Mouse (Mus musculus) intestine, embryonic 15.5 days (tissue): ENCODE results near the gene Tspan4. TPM values are rescaled to one million over a fixed set of nuclear protein-coding genes. Genes with fewer than 3 reads are reported as not detected.

Experiments
- ATAC-seq: fragments of 200-750 bp; cut with Nextera tagmentation; 2 replicates; pipeline ENCODE4 v1.8.0; 2017; ENCODE audit warnings: moderate TSS enrichment, moderate library complexity
- H3K27ac ChIP-seq: fragments of 300-500 bp; sonication (generic); 2 replicates; pipeline ENCODE4 v1.5.1; 2015; ENCODE audit warnings: mild to moderate bottlenecking, inconsistent platforms
- H3K27me3 ChIP-seq: fragments of 300-500 bp; sonication (generic); replicated peaks from 2 replicates; pipeline ENCODE4 v1.6.1; 2015; ENCODE audit warnings: inconsistent platforms
- H3K36me3 ChIP-seq: fragments of 300-500 bp; sonication (generic); 2 replicates; pipeline ENCODE4 v1.6.1; 2015; ENCODE audit warnings: inconsistent platforms
- H3K4me1 ChIP-seq: fragments of 300-500 bp; sonication (generic); replicated peaks from 2 replicates; pipeline ENCODE4 v1.6.1; 2015; ENCODE audit warnings: inconsistent platforms
- H3K4me2 ChIP-seq: fragments of 300-500 bp; sonication (generic); replicated peaks from 2 replicates; pipeline ENCODE4 v1.6.1; 2015; ENCODE audit warnings: mild to moderate bottlenecking, inconsistent platforms
- H3K4me3 ChIP-seq: fragments of 300-500 bp; sonication (generic); replicated peaks from 2 replicates; pipeline ENCODE4 v1.5.1; 2015; ENCODE audit warnings: inconsistent platforms
- H3K9ac ChIP-seq: fragments of 300-500 bp; sonication (generic); 2 replicates; pipeline ENCODE4 v1.6.1; 2015; ENCODE audit warnings: inconsistent platforms
- H3K9me3 ChIP-seq: fragments of 300-500 bp; sonication (generic); 2 replicates; pipeline ENCODE4 v1.6.1; 2016; ENCODE audit warnings: inconsistent platforms
- WGBS: fragments of 180-500 bp; shearing (Covaris S2); methylation state at CpG from one replicate; pipeline ENCODE4 v1.1.7; 2015; 5-methylcytosine and 5-hydroxymethylcytosine counted together
- polyA plus RNA-seq: library from polyadenylated mRNA; unstranded; fragments of >200 nt; fragmentation: Nextera tagmentation; extraction: Ambion mirVana; gene quantifications from 2 replicates; pipeline ENCODE4 v1.2.1, GENCODE M21; 2015

Gene Tspan4
- polyA plus RNA-seq, 1 experiment from 2014 or later: 60.7 TPM

- Histone ChIP-seq H3K4me2 (no peak overlapping the region), H3K36me3 (peaks cover 8% of the 10 kb centered on the region), H3K9ac (peak overlapping the region; percentile 21; the same call in 1 of the 2 replicates), H3K9me3 (no peaks in the 10 kb centered on the region), H3K4me3 (no peak overlapping the region), H3K27me3 (peaks cover 47% of the 10 kb centered on the region), H3K4me1 (peaks cover 58% of the 10 kb centered on the region), H3K27ac (no peak overlapping the region)
- ATAC-seq: no peak
- 34% methylated on average over 10 of the region's 10 CpGs for WGBS
Measured at GRCm38 (mm10) chr7:141465388-141466044, 9.5 kb upstream of the Tspan4 start.

- Histone ChIP-seq H3K27me3 (peaks cover 44% of the 10 kb centered on the region), H3K4me2 (no peak overlapping the region), H3K4me1 (peaks cover 54% of the 10 kb centered on the region), H3K9me3 (no peaks in the 10 kb centered on the region), H3K36me3 (peaks cover 13% of the 10 kb centered on the region), H3K9ac (no peak overlapping the region), H3K27ac (no peak overlapping the region), H3K4me3 (no peak overlapping the region)
- no peak for ATAC-seq
- WGBS: 83% methylated on average over 7 of the region's 7 CpGs
Measured at GRCm38 (mm10) chr7:141466045-141466394, 9.0 kb upstream of the Tspan4 start.

GRCm38 (mm10) chr7:141466607-141467148 is 8.4 kb upstream of the Tspan4 start:
- H3K4me1 ChIP-seq: peaks cover 48% of the 10 kb centered on the region
- H3K27me3 ChIP-seq: peaks cover 38% of the 10 kb centered on the region
- H3K4me3 ChIP-seq: peak overlapping the region; percentile 82
- WGBS: 65% methylated on average over 10 of the region's 10 CpGs
- no peaks in the 10 kb centered on the region for H3K9me3 ChIP-seq
- peak overlapping the region; percentile 86 for H3K4me2 ChIP-seq
- H3K27ac ChIP-seq: peak overlapping the region; percentile 59; the same call in 1 of the 2 replicates
- ATAC-seq: no peak
- peaks cover 19% of the 10 kb centered on the region for H3K36me3 ChIP-seq
- H3K9ac ChIP-seq: peak overlapping the region; percentile 82; the same call in 1 of the 2 replicates

GRCm38 (mm10) chr7:141467230-141468030 is 7.6 kb upstream of the Tspan4 start, which contains the start of gene Cd151:
Gene Cd151, plus strand, starts transcription at chr7:141467392.
- peaks cover 30% of the 10 kb centered on the region for H3K27me3 ChIP-seq
- peak; percentile 88 for ATAC-seq
- peak within 1 kb of the TSS; percentile 82 for H3K4me3 ChIP-seq
- peak within 1 kb of the TSS; percentile 86 for H3K4me2 ChIP-seq
- no peaks in the 10 kb centered on the region for H3K9me3 ChIP-seq
- peaks cover 19% of the 10 kb centered on the region for H3K36me3 ChIP-seq
- peaks cover 42% of the 10 kb centered on the region for H3K4me1 ChIP-seq
- H3K27ac ChIP-seq: peak within 1 kb of the TSS; percentile 89
- WGBS: 2% methylated on average over 52 of the region's 52 CpGs
- H3K9ac ChIP-seq: peak within 1 kb of the TSS; percentile 82

GRCm38 (mm10) chr7:141468164-141468521 is 6.9 kb upstream of the Tspan4 start:
- peaks cover 42% of the 10 kb centered on the region for H3K4me1 ChIP-seq
- H3K4me2 ChIP-seq: peak overlapping the region; percentile 86
- 11% methylated on average over 5 of the region's 5 CpGs for WGBS
- peak overlapping the region; percentile 82 for H3K4me3 ChIP-seq
- H3K27ac ChIP-seq: peak overlapping the region; percentile 89
- peaks cover 24% of the 10 kb centered on the region for H3K27me3 ChIP-seq
- H3K9ac ChIP-seq: peak overlapping the region; percentile 82
- no peaks in the 10 kb centered on the region for H3K9me3 ChIP-seq
- peak; percentile 27 for ATAC-seq
- peaks cover 22% of the 10 kb centered on the region for H3K36me3 ChIP-seq

GRCm38 (mm10) chr7:141468522-141469211 is 6.4 kb upstream of the Tspan4 start:
- Histone ChIP-seq H3K27me3 (peaks cover 18% of the 10 kb centered on the region), H3K9ac (peak overlapping the region; percentile 82), H3K27ac (peak overlapping the region; percentile 89), H3K9me3 (no peaks in the 10 kb centered on the region), H3K4me1 (peaks cover 47% of the 10 kb centered on the region), H3K4me3 (peak overlapping the region; percentile 82), H3K36me3 (peaks cover 22% of the 10 kb centered on the region), H3K4me2 (peak overlapping the region; percentile 86)
- peak; percentile 74 for ATAC-seq
- 3% methylated on average over 8 of the region's 8 CpGs for WGBS

GRCm38 (mm10) chr7:141469352-141469751 is 5.7 kb upstream of the Tspan4 start:
- peak overlapping the region; percentile 89 for H3K27ac ChIP-seq
- ATAC-seq: no peak
- peak overlapping the region; percentile 86 for H3K4me2 ChIP-seq
- no peaks in the 10 kb centered on the region for H3K9me3 ChIP-seq
- H3K27me3 ChIP-seq: peaks cover 12% of the 10 kb centered on the region
- H3K4me3 ChIP-seq: peak overlapping the region; percentile 82; the same call in 1 of the 2 replicates
- H3K36me3 ChIP-seq: peaks cover 22% of the 10 kb centered on the region
- H3K9ac ChIP-seq: peak overlapping the region; percentile 82
- H3K4me1 ChIP-seq: peaks cover 51% of the 10 kb centered on the region
- 85% methylated on average over 6 of the region's 6 CpGs for WGBS

- no peaks in the 10 kb centered on the region for H3K9me3 ChIP-seq
- H3K9ac ChIP-seq: peak overlapping the region; percentile 82; the same call in 1 of the 2 replicates
- H3K4me3 ChIP-seq: no peak overlapping the region
- WGBS: 90% methylated on average over 18 of the region's 18 CpGs
- 0 out of 2 replicates have a peak overlapping the region, but pooled peaks have one; percentile 86 for H3K4me2 ChIP-seq
- H3K27ac ChIP-seq: no peak overlapping the region
- H3K36me3 ChIP-seq: peaks cover 22% of the 10 kb centered on the region
- ATAC-seq: no peak
- peaks cover 46% of the 10 kb centered on the region for H3K4me1 ChIP-seq
- peaks cover 4% of the 10 kb centered on the region; the same call in 1 of the 2 replicates for H3K27me3 ChIP-seq
Measured at GRCm38 (mm10) chr7:141469901-141470636, 5.0 kb upstream of the Tspan4 start.

GRCm38 (mm10) chr7:141470637-141470944 is 4.4 kb upstream of the Tspan4 start:
- H3K4me3 ChIP-seq: no peak overlapping the region
- peaks cover 22% of the 10 kb centered on the region for H3K36me3 ChIP-seq
- H3K27ac ChIP-seq: no peak overlapping the region
- H3K4me1 ChIP-seq: peaks cover 43% of the 10 kb centered on the region
- H3K9ac ChIP-seq: no peak overlapping the region
- H3K9me3 ChIP-seq: no peaks in the 10 kb centered on the region
- WGBS: 98% methylated on average over 10 of the region's 10 CpGs
- H3K27me3 ChIP-seq: 0 out of 2 replicates have a peak, but pooled peaks cover 4% of the 10 kb centered on the region
- H3K4me2 ChIP-seq: no peak overlapping the region
- no peak for ATAC-seq

- Histone ChIP-seq H3K4me3 (no peak overlapping the region), H3K4me1 (peaks cover 49% of the 10 kb centered on the region), H3K9me3 (no peaks in the 10 kb centered on the region), H3K27ac (no peak overlapping the region), H3K36me3 (peaks cover 22% of the 10 kb centered on the region), H3K9ac (no peak overlapping the region), H3K27me3 (0 out of 2 replicates have a peak, but pooled peaks cover 4% of the 10 kb centered on the region), H3K4me2 (no peak overlapping the region)
- no peak for ATAC-seq
- 83% methylated on average over 1 of the region's 1 CpGs for WGBS
Measured at GRCm38 (mm10) chr7:141471236-141471635, 3.8 kb upstream of the Tspan4 start.

- no peak overlapping the region for H3K9ac ChIP-seq
- no peaks in the 10 kb centered on the region for H3K27me3 ChIP-seq
- no peak overlapping the region for H3K4me2 ChIP-seq
- ATAC-seq: no peak
- H3K4me3 ChIP-seq: no peak overlapping the region
- H3K9me3 ChIP-seq: no peaks in the 10 kb centered on the region
- no peak overlapping the region for H3K27ac ChIP-seq
- WGBS: 75% methylated on average over 6 of the region's 6 CpGs
- peaks cover 51% of the 10 kb centered on the region for H3K4me1 ChIP-seq
- peaks cover 22% of the 10 kb centered on the region for H3K36me3 ChIP-seq
Measured at GRCm38 (mm10) chr7:141472226-141472625, 2.8 kb upstream of the Tspan4 start.
